Mouse (Mus musculus) forebrain, embryonic 13.5 days (tissue): ENCODE data around the gene Timm22. TPM values are rescaled to one million over a fixed set of nuclear protein-coding genes. Genes with fewer than 3 reads are reported as not detected.

ENCODE experiments used
- ATAC-seq: fragments of 200-750 bp; cut with Nextera tagmentation; 2 replicates; pipeline ENCODE4 v1.8.0; 2017
- H3K27ac ChIP-seq: fragments of 300-500 bp; sonication (generic); 2 replicates; pipeline ENCODE4 v1.5.1; 2015; ENCODE audit warnings: inconsistent platforms, mild to moderate bottlenecking, moderate library complexity
- H3K27me3 ChIP-seq: fragments of 300-500 bp; sonication (generic); 2 replicates; pipeline ENCODE4 v1.6.1; 2015; ENCODE audit warnings: mild to moderate bottlenecking, inconsistent platforms
- H3K36me3 ChIP-seq: fragments of 300-500 bp; sonication (generic); 2 replicates; pipeline ENCODE4 v1.6.1; 2015; ENCODE audit warnings: mild to moderate bottlenecking, inconsistent platforms; ENCODE audit not compliant: poor library complexity, severe bottlenecking
- H3K4me1 ChIP-seq: fragments of 300-500 bp; sonication (generic); 2 replicates; pipeline ENCODE4 v1.6.1; 2015; ENCODE audit warnings: inconsistent platforms
- H3K4me2 ChIP-seq: fragments of 300-500 bp; sonication (generic); 2 replicates; pipeline ENCODE4 v1.6.1; 2015; ENCODE audit warnings: inconsistent platforms, mild to moderate bottlenecking, moderate library complexity
- H3K4me3 ChIP-seq: fragments of 300-500 bp; sonication (generic); 2 replicates; pipeline ENCODE4 v1.5.1; 2015; ENCODE audit warnings: mild to moderate bottlenecking, inconsistent platforms
- H3K9ac ChIP-seq: fragments of 300-500 bp; sonication (generic); 2 replicates; pipeline ENCODE4 v1.6.1; 2015; ENCODE audit warnings: mild to moderate bottlenecking, inconsistent platforms
- H3K9me3 ChIP-seq: fragments of 300-500 bp; sonication (generic); replicated peaks from 2 replicates; pipeline ENCODE4 v1.6.1; 2016; ENCODE audit warnings: inconsistent platforms
- WGBS: fragments of 180-500 bp; shearing (Covaris S2); methylation state at CpG from one replicate; pipeline ENCODE4 v1.1.7; 2015; 5-methylcytosine and 5-hydroxymethylcytosine counted together
- polyA plus RNA-seq: library from polyadenylated mRNA; unstranded; fragments of >200 nt; fragmentation: Nextera tagmentation; extraction: Ambion mirVana; gene quantifications from 2 replicates; pipeline ENCODE4 v1.2.1, GENCODE M21; 2015

Timm22 gene
- polyA plus RNA-seq, 1 experiment from 2014 or later: 104 TPM

DNA sequence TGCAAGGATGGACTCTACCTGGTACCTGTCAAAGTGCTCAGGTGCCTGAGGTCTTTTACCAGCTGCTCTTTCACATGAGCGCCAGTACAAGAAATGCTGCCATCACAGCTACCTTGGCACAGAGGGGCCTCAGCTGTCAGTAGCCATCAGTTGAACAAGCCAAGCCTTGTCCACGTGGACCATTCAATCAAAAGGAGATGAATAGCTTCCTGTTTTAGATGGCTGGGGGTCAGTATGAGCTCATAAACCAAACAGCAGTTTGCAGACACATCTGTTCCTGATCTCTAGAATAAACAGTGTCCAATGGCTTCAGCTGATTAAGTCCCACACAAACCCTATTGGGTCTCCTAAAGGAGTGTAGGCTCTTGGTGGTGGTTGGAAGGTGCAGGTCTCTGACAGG lies 9.2 kb downstream of the Timm22 start:
- no peaks in the 10 kb centered on the region for H3K9me3 ChIP-seq
- no peaks in the 10 kb centered on the region for H3K27me3 ChIP-seq
- peaks cover 94% of the 10 kb centered on the region for H3K36me3 ChIP-seq
- H3K27ac ChIP-seq: no peak overlapping the region
- H3K4me3 ChIP-seq: no peak overlapping the region
- H3K4me2 ChIP-seq: no peak overlapping the region
- ATAC-seq: no peak
- H3K4me1 ChIP-seq: 0 out of 2 replicates have a peak, but pooled peaks cover 7% of the 10 kb centered on the region
- no peak overlapping the region for H3K9ac ChIP-seq
- 79% methylated on average over 2 of the region's 2 CpGs for WGBS

DNA sequence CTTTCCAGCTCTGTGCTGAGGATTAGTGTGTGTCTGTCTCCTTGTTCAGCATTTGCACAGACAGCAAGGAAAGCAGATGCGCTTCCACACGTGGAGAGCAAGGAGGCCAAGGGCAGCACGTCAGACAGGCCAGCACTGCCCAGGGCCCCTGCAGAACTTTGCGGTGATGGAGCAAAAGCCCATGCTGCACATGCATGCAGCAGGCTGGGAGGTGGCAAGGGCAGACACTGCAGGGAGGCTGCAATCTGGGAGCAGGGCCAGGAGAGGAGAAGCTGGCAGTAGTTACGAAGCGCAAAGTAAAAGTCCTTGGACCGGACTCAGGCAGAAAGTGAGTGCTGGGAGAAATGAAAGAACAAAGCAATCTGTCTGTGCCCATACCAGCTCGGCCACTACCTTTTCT lies 11.7 kb downstream of the Timm22 start:
- Histone ChIP-seq H3K4me3 (no peak overlapping the region), H3K4me1 (0 out of 2 replicates have a peak, but pooled peaks cover 7% of the 10 kb centered on the region), H3K9ac (no peak overlapping the region), H3K27me3 (no peaks in the 10 kb centered on the region), H3K36me3 (peaks cover 97% of the 10 kb centered on the region), H3K27ac (peak overlapping the region; percentile 11; the same call in 1 of the 2 replicates), H3K9me3 (no peaks in the 10 kb centered on the region), H3K4me2 (no peak overlapping the region)
- ATAC-seq: no peak
- 81% methylated on average over 8 of the region's 8 CpGs for WGBS

DNA sequence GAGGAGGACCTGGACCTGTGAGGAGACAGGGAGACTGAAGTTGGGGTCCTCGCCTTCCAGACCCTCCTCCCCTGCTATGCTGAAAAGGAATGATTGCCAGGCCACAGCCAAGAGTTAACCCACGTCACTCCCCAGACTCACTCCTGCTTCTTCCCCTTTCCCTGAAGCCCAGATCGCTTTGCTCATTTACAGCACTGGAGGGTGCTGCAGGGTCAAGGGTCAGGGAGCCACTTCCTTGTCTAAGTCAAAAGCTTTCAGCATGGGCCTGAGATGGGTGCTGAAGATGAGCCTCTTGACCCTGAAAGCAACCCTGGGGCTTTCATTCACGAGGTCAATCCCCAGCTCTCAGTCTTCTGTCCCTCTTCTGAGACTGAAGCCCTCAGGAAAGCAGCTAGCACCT lies 12.4 kb downstream of the Timm22 start:
- Histone ChIP-seq H3K4me1 (0 out of 2 replicates have a peak, but pooled peaks cover 7% of the 10 kb centered on the region), H3K27ac (peak overlapping the region; percentile 11; the same call in 1 of the 2 replicates), H3K4me2 (no peak overlapping the region), H3K9me3 (no peaks in the 10 kb centered on the region), H3K9ac (no peak overlapping the region), H3K4me3 (no peak overlapping the region), H3K36me3 (peaks cover 97% of the 10 kb centered on the region), H3K27me3 (no peaks in the 10 kb centered on the region)
- no peak for ATAC-seq
- 77% methylated on average over 4 of the region's 4 CpGs for WGBS

DNA sequence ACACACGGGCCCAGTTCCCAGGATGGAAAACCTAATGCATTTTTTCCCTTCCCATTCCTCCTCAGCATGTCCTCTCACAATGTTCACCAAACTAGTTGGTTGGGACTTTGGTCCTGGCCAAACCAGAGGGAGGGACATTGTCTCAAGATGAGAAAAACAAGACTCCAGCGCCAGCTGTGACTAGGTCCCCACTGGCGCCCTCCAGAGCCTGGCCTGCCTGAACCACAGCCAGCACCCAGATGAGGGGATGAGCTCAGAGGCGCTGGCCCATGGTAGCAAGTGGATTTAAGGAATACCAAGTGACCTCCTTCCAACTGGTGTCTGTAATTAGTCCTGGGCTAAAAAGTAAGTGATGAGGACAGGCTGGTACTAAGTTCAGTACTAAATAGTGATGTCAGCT lies 14.1 kb downstream of the Timm22 start:
- ATAC-seq: no peak
- no peak overlapping the region for H3K4me2 ChIP-seq
- WGBS: 69% methylated on average over 4 of the region's 4 CpGs
- no peaks in the 10 kb centered on the region for H3K27me3 ChIP-seq
- no peaks in the 10 kb centered on the region for H3K9me3 ChIP-seq
- H3K36me3 ChIP-seq: peaks cover 91% of the 10 kb centered on the region
- no peak overlapping the region for H3K9ac ChIP-seq
- no peak overlapping the region for H3K27ac ChIP-seq
- H3K4me3 ChIP-seq: no peak overlapping the region
- peaks cover 14% of the 10 kb centered on the region; the same call in 1 of the 2 replicates for H3K4me1 ChIP-seq

- WGBS: 68% methylated on average over 6 of the region's 6 CpGs
- Histone ChIP-seq H3K27me3 (no peaks in the 10 kb centered on the region), H3K4me3 (no peak overlapping the region), H3K9me3 (no peaks in the 10 kb centered on the region), H3K4me1 (peaks cover 13% of the 10 kb centered on the region; the same call in 1 of the 2 replicates), H3K36me3 (peaks cover 44% of the 10 kb centered on the region), H3K9ac (no peak overlapping the region), H3K4me2 (no peak overlapping the region), H3K27ac (peak overlapping the region; percentile 45; the same call in 1 of the 2 replicates)
- peak; percentile 45; the same call in 1 of the 2 replicates for ATAC-seq
Measured at GRCm38 (mm10) chr11:76425749-76426148, 19.0 kb downstream of the Timm22 start.

DNA sequence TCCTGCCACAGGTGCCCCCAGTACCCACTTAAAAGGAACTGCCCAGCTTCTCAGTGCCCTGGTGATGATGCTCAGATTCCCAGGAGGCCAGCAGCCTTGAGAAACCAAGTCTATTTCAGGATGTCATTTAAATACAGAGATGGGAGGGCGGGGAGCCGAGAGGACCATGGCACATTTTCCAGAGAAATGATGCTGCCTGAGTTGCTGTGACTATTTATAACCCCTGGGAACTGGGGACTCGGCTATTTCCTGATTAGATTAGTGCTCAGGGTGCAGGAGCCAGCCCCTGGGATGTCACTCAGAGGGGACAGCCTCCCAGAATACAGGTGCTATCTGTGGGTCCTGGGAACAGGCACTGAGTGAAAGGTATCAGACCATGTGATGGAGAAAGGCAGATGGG lies 21.0 kb downstream of the Timm22 start:
- no peak overlapping the region for H3K27ac ChIP-seq
- 78% methylated on average over 3 of the region's 3 CpGs for WGBS
- no peak overlapping the region for H3K4me3 ChIP-seq
- no peak overlapping the region for H3K9ac ChIP-seq
- ATAC-seq: no peak
- no peaks in the 10 kb centered on the region for H3K9me3 ChIP-seq
- H3K27me3 ChIP-seq: no peaks in the 10 kb centered on the region
- peaks cover 13% of the 10 kb centered on the region; the same call in 1 of the 2 replicates for H3K4me1 ChIP-seq
- H3K4me2 ChIP-seq: no peak overlapping the region
- peaks cover 36% of the 10 kb centered on the region for H3K36me3 ChIP-seq

GRCm38 (mm10) chr11:76429046-76429445 lies 22.3 kb downstream of the Timm22 start:
- H3K9ac ChIP-seq: no peak overlapping the region
- no peaks in the 10 kb centered on the region for H3K9me3 ChIP-seq
- WGBS: 66% methylated on average over 4 of the region's 4 CpGs
- H3K4me2 ChIP-seq: no peak overlapping the region
- H3K36me3 ChIP-seq: peaks cover 37% of the 10 kb centered on the region
- ATAC-seq: no peak
- H3K4me1 ChIP-seq: peaks cover 13% of the 10 kb centered on the region; the same call in 1 of the 2 replicates
- H3K4me3 ChIP-seq: no peak overlapping the region
- no peaks in the 10 kb centered on the region for H3K27me3 ChIP-seq
- H3K27ac ChIP-seq: no peak overlapping the region; the same call in 1 of the 2 replicates

GRCm38 (mm10) chr11:76429556-76429955 lies 22.8 kb downstream of the Timm22 start:
- no peak overlapping the region; the same call in 1 of the 2 replicates for H3K27ac ChIP-seq
- peaks cover 34% of the 10 kb centered on the region for H3K36me3 ChIP-seq
- peaks cover 13% of the 10 kb centered on the region; the same call in 1 of the 2 replicates for H3K4me1 ChIP-seq
- no peaks in the 10 kb centered on the region for H3K27me3 ChIP-seq
- H3K4me2 ChIP-seq: no peak overlapping the region
- ATAC-seq: no peak
- no peaks in the 10 kb centered on the region for H3K9me3 ChIP-seq
- WGBS: 65% methylated on average over 7 of the region's 7 CpGs
- H3K4me3 ChIP-seq: no peak overlapping the region
- no peak overlapping the region for H3K9ac ChIP-seq

- Histone ChIP-seq H3K9me3 (no peaks in the 10 kb centered on the region), H3K9ac (no peak overlapping the region), H3K27me3 (no peaks in the 10 kb centered on the region), H3K27ac (no peak overlapping the region), H3K4me2 (no peak overlapping the region), H3K36me3 (peaks cover 30% of the 10 kb centered on the region), H3K4me1 (peaks cover 13% of the 10 kb centered on the region; the same call in 1 of the 2 replicates), H3K4me3 (no peak overlapping the region)
- 75% methylated on average over 6 of the region's 6 CpGs for WGBS
- ATAC-seq: no peak
Measured at GRCm38 (mm10) chr11:76429966-76430631, 23.3 kb downstream of the Timm22 start.

GRCm38 (mm10) chr11:76436009-76436408 lies 29.3 kb downstream of the Timm22 start:
- Histone ChIP-seq H3K36me3 (peaks cover 47% of the 10 kb centered on the region), H3K9ac (no peak overlapping the region), H3K27me3 (peaks cover 13% of the 10 kb centered on the region), H3K4me2 (no peak overlapping the region), H3K27ac (no peak overlapping the region), H3K4me3 (no peak overlapping the region), H3K9me3 (no peaks in the 10 kb centered on the region), H3K4me1 (peaks cover 34% of the 10 kb centered on the region)
- WGBS: 88% methylated on average over 5 of the region's 5 CpGs
- no peak for ATAC-seq

GRCm38 (mm10) chr11:76436864-76437437 lies 30.2 kb downstream of the Timm22 start:
- H3K27me3 ChIP-seq: peaks cover 13% of the 10 kb centered on the region
- peaks cover 40% of the 10 kb centered on the region for H3K4me1 ChIP-seq
- 11% methylated on average over 26 of the region's 28 CpGs for WGBS
- H3K9me3 ChIP-seq: no peaks in the 10 kb centered on the region
- H3K4me3 ChIP-seq: peak overlapping the region; percentile 17
- H3K4me2 ChIP-seq: peak overlapping the region; percentile 50
- peak overlapping the region; percentile 22 for H3K9ac ChIP-seq
- H3K36me3 ChIP-seq: peaks cover 42% of the 10 kb centered on the region
- no peak overlapping the region for H3K27ac ChIP-seq
- ATAC-seq: peak; percentile 36; the same call in 1 of the 2 replicates

DNA sequence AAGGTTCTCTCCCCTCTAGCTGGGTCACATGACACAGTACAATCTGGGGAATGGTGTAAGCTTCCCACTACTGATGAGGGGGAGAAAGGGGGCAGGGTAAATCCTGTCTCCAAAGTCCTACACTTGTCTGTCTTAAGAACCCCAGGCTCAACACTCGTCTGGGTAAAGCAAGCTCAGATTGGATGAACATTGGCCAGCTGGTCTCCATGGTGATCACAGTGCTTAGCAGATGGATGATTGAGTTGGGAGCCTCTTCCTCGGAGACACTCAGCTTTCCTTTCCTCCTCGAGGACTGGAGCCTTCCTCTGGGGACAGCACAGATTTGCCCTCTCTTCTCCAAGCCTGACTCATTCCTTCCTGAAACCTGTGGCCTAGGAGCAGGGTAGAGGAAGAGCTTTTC lies 32.9 kb downstream of the Timm22 start:
- H3K4me1 ChIP-seq: peaks cover 46% of the 10 kb centered on the region
- H3K4me2 ChIP-seq: no peak overlapping the region

More for the DNA sequence above, 32.9 kb downstream of the Timm22 start:
- H3K36me3 ChIP-seq: peaks cover 45% of the 10 kb centered on the region
- H3K4me3 ChIP-seq: no peak overlapping the region
- WGBS: 28% methylated on average over 3 of the region's 3 CpGs
- ATAC-seq: peak; percentile 26; the same call in 1 of the 2 replicates
- no peaks in the 10 kb centered on the region for H3K9me3 ChIP-seq
- peak overlapping the region; percentile 31; the same call in 1 of the 2 replicates for H3K27ac ChIP-seq
- H3K9ac ChIP-seq: no peak overlapping the region
- peaks cover 13% of the 10 kb centered on the region for H3K27me3 ChIP-seq
